Mouse (Mus musculus) brain, adult 2 months (tissue): ENCODE measurements around the gene Cant1.

ENCODE experiments used
- DNase-seq: peaks from one replicate; pipeline ENCODE4 v3.0.0; 2011; ENCODE audit warnings: low read depth, low spot score

Cant1 gene

DNA sequence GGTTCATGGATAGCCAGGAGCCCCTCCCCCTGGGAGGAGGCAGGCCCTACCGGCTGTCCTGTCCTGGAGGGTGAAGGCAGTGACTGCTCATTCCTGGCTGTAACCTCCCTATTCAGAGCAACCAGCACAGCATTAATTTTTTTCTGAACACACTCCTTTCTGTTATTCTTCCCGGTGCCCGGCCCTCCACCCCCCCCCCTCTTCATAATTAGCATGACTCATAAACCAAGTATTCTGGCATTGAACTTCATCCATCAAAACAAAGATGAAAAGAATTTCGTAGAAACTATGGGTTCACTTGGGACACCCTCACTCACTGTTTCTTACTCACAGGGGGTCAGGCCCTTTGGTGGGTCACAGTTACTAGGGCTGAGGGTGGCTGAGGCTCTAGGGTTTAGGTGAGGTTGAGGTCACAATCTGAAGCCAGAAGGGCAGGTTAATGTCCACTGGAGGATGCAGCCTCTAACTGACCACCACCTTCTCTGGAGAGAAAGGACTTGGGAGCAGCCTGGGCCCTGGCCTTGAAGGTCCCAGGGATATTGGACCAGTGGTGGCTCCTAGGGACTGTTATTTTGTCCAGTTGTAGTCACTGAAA is 11.5 kb upstream of the Cant1 start:
- DNase-seq: no peak

GRCm38 (mm10) chr11:118428944-118429709 is 10.2 kb upstream of the Cant1 start:
- no peak for DNase-seq

GRCm38 (mm10) chr11:118428460-118428868 is 9.6 kb upstream of the Cant1 start:
- peak; percentile 39 for DNase-seq

GRCm38 (mm10) chr11:118427986-118428385 is 9.1 kb upstream of the Cant1 start, which contains the start of gene C1qtnf1:
Gene C1qtnf1, plus strand, starts transcription at chr11:118428203.
- DNase-seq: no peak

DNA sequence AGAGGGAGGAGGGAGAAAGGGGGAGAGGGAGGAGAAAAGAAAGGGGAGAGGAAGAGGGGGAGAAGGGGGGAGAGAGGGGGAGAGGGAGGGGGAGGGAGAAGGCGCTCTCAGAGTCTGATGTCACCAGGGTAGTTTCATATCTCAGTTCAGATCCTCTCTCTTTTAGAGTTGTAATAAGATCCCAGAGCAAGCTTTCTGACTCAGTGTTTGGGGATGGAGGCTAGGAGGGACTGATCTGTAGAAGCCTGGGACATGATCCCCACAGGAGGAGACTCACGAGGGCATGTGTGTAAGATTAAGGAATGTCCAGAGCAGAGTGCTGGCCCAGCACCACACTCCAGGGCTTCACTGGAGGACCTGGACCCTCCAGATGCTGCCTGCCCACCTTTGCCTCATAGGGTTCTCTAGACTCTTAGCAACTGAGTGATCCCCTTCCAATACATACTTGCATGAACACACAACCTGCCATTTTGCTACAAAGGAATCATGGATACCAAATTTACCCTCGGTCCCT is 8.4 kb upstream of the Cant1 start:
- DNase-seq: no peak

DNA sequence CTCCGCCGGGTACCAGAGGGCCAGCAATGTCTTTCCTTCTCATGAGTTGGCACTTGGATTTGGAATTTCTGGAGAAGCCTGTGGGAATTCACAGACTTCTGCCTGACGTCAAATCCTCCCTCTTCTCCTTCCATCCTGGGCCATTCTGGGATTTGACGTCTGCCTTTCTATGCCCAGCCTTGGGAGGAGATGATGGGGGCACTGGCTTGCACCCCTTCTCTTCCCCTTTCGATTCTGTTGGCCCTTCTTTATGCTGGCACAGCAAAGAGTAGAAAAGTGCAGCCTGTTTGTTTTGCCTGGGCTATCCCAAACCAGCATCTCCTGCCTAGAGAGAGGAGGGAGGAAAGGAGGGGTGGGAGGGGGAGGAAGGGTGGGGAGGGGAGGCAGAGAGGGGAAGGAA is 7.9 kb upstream of the Cant1 start:
- no peak for DNase-seq

GRCm38 (mm10) chr11:118424621-118425335 is 5.9 kb upstream of the Cant1 start:
- DNase-seq: no peak

DNA sequence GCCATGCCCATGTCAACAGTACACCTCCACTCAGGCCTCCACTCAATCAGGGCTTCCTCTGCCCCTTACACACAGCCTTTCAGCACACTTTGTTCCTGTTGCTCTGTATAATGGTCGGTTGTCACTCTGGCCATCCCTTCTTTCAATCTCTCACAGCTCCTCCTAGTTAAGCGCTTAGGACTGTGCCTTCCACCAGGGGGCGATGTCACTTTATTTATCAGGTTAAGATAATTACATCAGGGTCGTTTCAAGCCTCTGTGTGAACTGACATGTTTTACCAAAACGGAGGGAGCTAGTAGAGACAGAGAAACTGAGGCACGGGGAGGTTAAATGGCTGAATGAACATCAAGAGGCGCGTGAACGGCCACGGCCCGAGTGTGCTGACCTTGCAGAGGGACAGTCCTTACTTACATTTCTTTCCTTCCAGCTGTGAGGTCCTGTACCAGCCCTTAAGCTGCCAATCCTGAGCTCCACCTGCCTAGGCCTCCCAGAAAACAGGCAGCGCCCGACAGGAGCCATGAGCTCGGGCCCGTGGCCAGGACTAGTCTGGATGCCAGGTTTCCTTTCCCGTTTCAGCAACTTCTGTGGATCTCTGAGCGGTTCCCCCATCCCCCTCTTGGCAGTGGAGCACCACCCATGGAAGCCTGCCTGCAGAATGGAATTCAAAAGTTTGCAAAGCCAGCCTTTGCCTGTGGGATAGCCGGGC is 4.5 kb upstream of the Cant1 start:
- peak; percentile 91 for DNase-seq

GRCm38 (mm10) chr11:118420261-118420660 is 1.4 kb upstream of the Cant1 start:
- DNase-seq: no peak

- peak; percentile 41 for DNase-seq
Measured at GRCm38 (mm10) chr11:118418442-118418833, 448 bp downstream of the Cant1 start.

DNA sequence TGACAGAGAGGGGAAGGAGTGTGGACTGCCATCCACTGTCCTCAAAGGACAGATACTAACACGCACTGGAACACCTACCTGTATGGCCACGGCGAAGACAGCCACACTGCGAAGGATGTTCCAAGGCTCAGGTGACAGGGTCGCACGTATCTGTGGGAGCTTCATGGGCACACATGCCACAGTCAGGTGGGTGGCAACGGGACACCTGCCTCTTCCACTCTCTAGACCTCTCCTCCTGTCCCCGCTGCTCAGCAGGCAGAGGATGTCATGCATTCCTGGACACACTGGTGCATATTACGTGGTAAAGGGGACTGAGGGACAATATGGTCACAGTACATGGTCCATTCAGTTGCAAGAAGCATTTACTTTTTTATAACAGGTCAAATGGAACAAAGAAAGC is 1.4 kb downstream of the Cant1 start:
- DNase-seq: no peak

DNA sequence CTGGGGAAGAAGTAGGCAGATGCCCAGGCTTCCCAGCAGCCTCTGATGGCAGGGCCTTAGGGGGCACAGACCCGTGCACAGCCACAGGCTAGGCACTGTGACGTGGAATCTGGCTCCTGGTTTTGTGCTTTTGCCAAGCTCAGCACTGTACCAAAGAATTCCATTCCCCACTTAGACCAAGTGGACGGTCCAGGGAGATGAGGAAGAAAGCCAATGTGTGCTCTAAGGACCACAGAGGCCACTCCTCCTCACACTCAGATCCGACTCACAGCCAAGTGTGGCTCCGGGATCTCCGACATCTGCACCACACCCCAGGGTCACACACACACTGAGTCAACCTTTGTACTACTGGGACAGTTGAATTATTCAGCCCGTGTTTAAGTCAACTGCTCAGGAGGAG is 2.8 kb downstream of the Cant1 start:
- DNase-seq: no peak

DNA sequence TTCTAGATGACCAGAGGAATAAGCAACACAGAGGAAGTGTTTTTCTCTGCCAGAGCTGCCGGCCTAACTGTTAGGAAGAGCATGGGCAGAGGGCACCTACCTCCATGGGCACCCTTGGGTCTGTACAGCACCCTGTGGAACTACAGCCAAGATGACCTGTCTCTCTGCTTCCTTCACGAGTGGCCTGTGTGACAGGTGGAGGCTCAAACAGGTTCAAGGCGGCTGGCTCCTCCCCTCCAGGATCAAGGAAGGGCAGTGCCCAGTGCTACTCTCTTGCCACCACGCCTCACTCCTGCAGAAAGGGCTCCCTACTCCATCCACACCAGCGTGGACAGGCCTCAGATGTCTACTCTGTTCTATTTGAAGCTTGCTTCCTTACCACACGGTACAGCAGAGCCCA is 3.3 kb downstream of the Cant1 start:
- no peak for DNase-seq

- DNase-seq: no peak
Measured at GRCm38 (mm10) chr11:118414270-118414669, 4.6 kb downstream of the Cant1 start.

DNA sequence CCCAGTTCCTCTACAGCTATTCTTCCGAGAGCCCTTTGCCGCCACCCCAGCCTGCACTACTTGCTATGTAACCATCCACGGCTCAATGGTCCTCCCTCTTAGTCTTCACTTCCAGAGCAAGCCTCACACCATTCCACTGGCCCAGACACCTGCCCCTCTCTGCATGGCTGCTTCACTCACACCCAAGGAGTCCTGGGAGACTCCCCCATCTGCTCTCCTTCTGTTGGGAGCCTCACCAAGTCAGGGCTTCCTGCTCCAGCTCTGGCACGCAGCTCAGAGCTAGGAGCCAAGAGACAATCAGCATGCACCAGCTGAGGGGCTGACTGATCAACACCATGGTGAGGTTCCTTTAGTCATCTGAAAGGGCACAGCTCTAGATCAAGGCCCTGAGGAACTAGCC is 5.8 kb downstream of the Cant1 start:
- DNase-seq: peak; percentile 82

GRCm38 (mm10) chr11:118412601-118413000 is 6.3 kb downstream of the Cant1 start:
- no peak for DNase-seq

DNA sequence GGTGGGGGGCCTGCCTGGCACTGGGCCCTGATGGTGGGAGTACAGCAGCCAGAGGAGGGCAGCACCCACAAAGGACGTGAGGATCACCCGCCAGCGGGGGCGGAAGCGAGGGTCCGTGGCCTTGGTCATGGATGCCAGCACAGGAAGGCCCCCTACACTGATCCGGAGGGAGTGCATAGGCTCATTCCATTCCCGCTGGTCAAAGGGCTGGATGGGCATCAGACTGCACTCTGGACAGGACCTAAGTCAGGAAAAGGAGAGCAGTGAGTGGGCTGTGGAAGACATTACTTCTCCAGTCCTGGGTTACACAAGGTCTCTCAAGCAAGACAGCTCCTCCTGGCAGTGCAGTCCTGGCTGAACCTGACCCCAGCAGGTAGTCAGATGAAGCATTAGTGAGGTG is 7.6 kb downstream of the Cant1 start:
- DNase-seq: no peak

DNA sequence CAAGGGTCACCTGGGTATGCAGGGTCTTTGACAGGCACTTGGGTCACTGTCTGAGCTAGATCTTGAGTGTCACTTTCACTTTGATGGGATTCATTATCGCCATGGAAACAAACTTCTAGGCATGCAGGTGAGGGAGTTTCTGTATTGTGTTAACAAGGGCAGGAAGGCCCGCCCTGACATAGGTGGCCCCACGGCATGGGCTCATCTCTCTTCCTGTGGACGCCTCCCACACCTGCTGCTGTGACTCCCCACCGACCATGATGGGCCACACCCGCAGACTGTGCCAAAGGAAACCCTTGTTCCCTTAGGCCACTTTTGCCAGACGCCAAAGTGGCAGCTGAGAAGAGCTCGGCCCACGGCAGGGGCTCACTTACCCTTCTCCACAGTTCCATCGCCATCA is 8.4 kb downstream of the Cant1 start:
- no peak for DNase-seq

- DNase-seq: no peak
Measured at GRCm38 (mm10) chr11:118410073-118410444, 8.8 kb downstream of the Cant1 start.

- no peak for DNase-seq
Measured at GRCm38 (mm10) chr11:118409106-118410072, 9.5 kb downstream of the Cant1 start.
